Mouse (Mus musculus) megakaryocyte, embryonic 14.5 days (primary cell): ENCODE measurements around the gene Hoxd10. TPM values are rescaled to one million over a fixed set of nuclear protein-coding genes. Genes with fewer than 3 reads are reported as not detected.
A peak's percentile ranks its signal among the peaks of the same experiment; 100 is the strongest.

ENCODE experiments used
- H3K27me3 ChIP-seq: replicated peaks from 2 replicates; pipeline ENCODE3; 2012; ENCODE audit warnings: inconsistent platforms
- H3K36me3 ChIP-seq: replicated peaks from 2 replicates; pipeline ENCODE3; 2012; ENCODE audit warnings: low read length, inconsistent platforms, mixed read lengths
- H3K4me1 ChIP-seq: 2 replicates; pipeline ENCODE4 v1.6.1; 2012; ENCODE audit warnings: inconsistent platforms
- H3K4me3 ChIP-seq: replicated peaks from 2 replicates; pipeline ENCODE3; 2012; ENCODE audit warnings: moderate library complexity, mild to moderate bottlenecking, inconsistent platforms
- H3K9me3 ChIP-seq: 2 replicates; pipeline ENCODE4 v1.6.1; 2012; ENCODE audit warnings: inconsistent platforms
- FLI1 ChIP-seq: IDR thresholded peaks from 2 replicates; pipeline ENCODE4 v1.6.1; 2012; ENCODE audit warnings: low read length, inconsistent platforms, mixed read lengths
- GATA1 ChIP-seq: IDR thresholded peaks from 3 replicates; pipeline ENCODE4 v1.6.1; 2012; ENCODE audit warnings: mixed read lengths, low read length, inconsistent platforms, borderline replicate concordance
- polyA plus RNA-seq: library from polyadenylated mRNA; stranded (reverse); fragments of >175 nt; gene quantifications from 2 replicates; pipeline ENCODE4 v1.2.3, GENCODE M21; 2012; ENCODE audit warnings: low replicate concordance; ENCODE audit not compliant: insufficient read depth

Hoxd10 gene
- polyA plus RNA-seq, 1 experiment: not detected

- Histone ChIP-seq H3K4me3 (no peak overlapping the region), H3K4me1 (peaks cover 27% of the 10 kb centered on the region), H3K36me3 (no peaks in the 10 kb centered on the region), H3K9me3 (no peaks in the 10 kb centered on the region), H3K27me3 (peaks cover 96% of the 10 kb centered on the region)
- TF ChIP-seq GATA1: no peak
- TF ChIP-seq FLI1: no peak
These were observed 17.0 kb downstream of the Hoxd10 start for GRCm38 (mm10) chr2:74708676-74709075.

GRCm38 (mm10) chr2:74709465-74710419 is 18.0 kb downstream of the Hoxd10 start:
- Histone ChIP-seq H3K4me3 (no peak overlapping the region), H3K4me1 (peaks cover 24% of the 10 kb centered on the region), H3K27me3 (peaks cover 96% of the 10 kb centered on the region), H3K36me3 (no peaks in the 10 kb centered on the region), H3K9me3 (no peaks in the 10 kb centered on the region)
- TF ChIP-seq GATA1: no peak
- TF ChIP-seq FLI1: no peak

- Histone ChIP-seq H3K4me3 (no peak overlapping the region), H3K9me3 (no peaks in the 10 kb centered on the region), H3K36me3 (no peaks in the 10 kb centered on the region), H3K4me1 (peaks cover 25% of the 10 kb centered on the region), H3K27me3 (peaks cover 96% of the 10 kb centered on the region)
- TF ChIP-seq GATA1 (no peak), FLI1 (no peak)
These were observed 19.3 kb downstream of the Hoxd10 start for GRCm38 (mm10) chr2:74710929-74711543.

GRCm38 (mm10) chr2:74711721-74712621 is 20.2 kb downstream of the Hoxd10 start, which contains the start of the genes Hoxd3 and Hoxd4:
Gene Hoxd3 (plus strand): TSS chr2:74711927.
Gene Hoxd4 (plus strand): TSS chr2:74711929.
- TF ChIP-seq GATA1: no peak
- no peak for TF ChIP-seq FLI1
- H3K27me3 ChIP-seq: peaks cover 95% of the 10 kb centered on the region
- H3K4me3 ChIP-seq: peak within 1 kb of the TSS; percentile 70
- peaks cover 28% of the 10 kb centered on the region for H3K4me1 ChIP-seq
- no peaks in the 10 kb centered on the region for H3K36me3 ChIP-seq
- no peaks in the 10 kb centered on the region for H3K9me3 ChIP-seq

- Histone ChIP-seq H3K4me1 (peaks cover 28% of the 10 kb centered on the region), H3K4me3 (no peak overlapping the region), H3K36me3 (no peaks in the 10 kb centered on the region), H3K27me3 (peaks cover 95% of the 10 kb centered on the region), H3K9me3 (no peaks in the 10 kb centered on the region)
- TF ChIP-seq GATA1 (no peak), FLI1 (no peak)
These were observed 21.8 kb downstream of the Hoxd10 start for GRCm38 (mm10) chr2:74713239-74714150.

GRCm38 (mm10) chr2:74714156-74714789 is 22.5 kb downstream of the Hoxd10 start:
- Histone ChIP-seq H3K4me1 (peaks cover 28% of the 10 kb centered on the region), H3K4me3 (no peak overlapping the region), H3K27me3 (peaks cover 91% of the 10 kb centered on the region), H3K36me3 (no peaks in the 10 kb centered on the region), H3K9me3 (no peaks in the 10 kb centered on the region)
- no peak for TF ChIP-seq GATA1
- no peak for TF ChIP-seq FLI1

- Histone ChIP-seq H3K36me3 (no peaks in the 10 kb centered on the region), H3K9me3 (no peaks in the 10 kb centered on the region), H3K27me3 (peaks cover 90% of the 10 kb centered on the region), H3K4me3 (peak overlapping the region; percentile 71), H3K4me1 (peaks cover 28% of the 10 kb centered on the region)
- TF ChIP-seq GATA1: no peak
- TF ChIP-seq FLI1: no peak
These were observed 23.2 kb downstream of the Hoxd10 start for GRCm38 (mm10) chr2:74714881-74715280.

- peaks cover 85% of the 10 kb centered on the region for H3K27me3 ChIP-seq
- TF ChIP-seq GATA1 (no peak), FLI1 (no peak)
- H3K4me1 ChIP-seq: peaks cover 28% of the 10 kb centered on the region
- H3K36me3 ChIP-seq: no peaks in the 10 kb centered on the region
- no peaks in the 10 kb centered on the region for H3K9me3 ChIP-seq
- H3K4me3 ChIP-seq: peak overlapping the region; percentile 89
These were observed 23.9 kb downstream of the Hoxd10 start for GRCm38 (mm10) chr2:74715504-74716241.
